Mouse (Mus musculus) gastrocnemius, postnatal 25 days (tissue): Measurements from ENCODE around the gene Nthl1. TPM values are rescaled to one million over a fixed set of nuclear protein-coding genes. Genes with fewer than 3 reads are reported as not detected.
A peak's percentile ranks its signal among the peaks of the same experiment; 100 is the strongest.

Experiments used
- DNase-seq: peaks from one replicate; pipeline ENCODE4 v3.0.0; 2022
- long read RNA-seq, 2 experiments: library from polyadenylated mRNA; stranded (forward); transcript quantifications; one replicate each; pipeline ENCODE4 v2.0.0; 2021
- total RNA-seq, 2 experiments: library from RNA; stranded (reverse); gene quantifications; 1 replicate in 1 of 2; 2 replicates in 1 of 2; pipeline ENCODE4 v1.2.3; 2021

Nthl1 gene
- 1 to 10 TPM; 2.6 to 4.2 TPM for total RNA-seq
- long read RNA-seq, experiment 1, partial matches to known transcripts = 0 of 4 reads
- long read RNA-seq, experiment 1, other reads (novel, unspliced or antisense) = 2 of 4 reads
- long read RNA-seq, experiment 2, partial matches to known transcripts = 0 of 2 reads
- long read RNA-seq, experiment 2, other reads (novel, unspliced or antisense) = 0 of 2 reads

DNA sequence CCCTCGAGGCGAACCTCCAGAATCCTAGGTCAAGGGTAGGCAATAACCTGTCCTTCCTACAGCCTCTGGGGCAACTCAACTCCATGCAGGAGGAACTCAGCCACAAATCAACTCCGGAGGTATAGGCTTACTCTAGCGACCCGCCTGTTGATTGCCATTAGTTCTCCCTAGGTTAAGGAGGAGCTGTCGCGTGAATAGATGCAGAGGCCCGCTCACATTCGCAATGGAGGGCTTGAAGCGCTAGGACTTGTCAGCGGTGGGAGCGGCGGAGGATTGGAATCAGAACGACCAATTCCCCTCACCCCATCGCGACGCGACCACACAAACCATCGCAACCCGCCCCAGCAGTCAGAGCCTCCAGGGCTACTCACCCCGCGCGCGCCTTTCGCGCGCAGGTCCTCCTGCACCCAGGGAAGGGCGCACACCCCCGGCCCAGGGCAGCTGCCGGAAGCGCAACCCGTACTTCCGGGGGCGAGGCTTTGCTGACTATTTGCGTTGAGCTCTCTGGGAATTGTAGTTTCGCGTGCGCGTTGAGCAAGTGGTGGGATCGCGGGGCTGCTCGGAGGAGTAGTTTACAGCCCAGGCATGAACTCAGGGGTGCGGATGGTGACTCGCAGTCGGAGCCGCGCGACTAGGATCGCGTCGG lies at the start of gene Nthl1, which contains the start of gene Tsc2:
Gene Nthl1, plus strand, starts transcription at position 514 of the 646 bp plus-strand sequence.
Gene Tsc2, minus strand, starts transcription at position 464 of the 646 bp plus-strand sequence.
- peak; percentile 82 for DNase-seq

- DNase-seq = no peak
Measured at GRCm38 (mm10) chr17:24583599-24584460, 48.6 kb upstream of the Nthl1 start.

DNA sequence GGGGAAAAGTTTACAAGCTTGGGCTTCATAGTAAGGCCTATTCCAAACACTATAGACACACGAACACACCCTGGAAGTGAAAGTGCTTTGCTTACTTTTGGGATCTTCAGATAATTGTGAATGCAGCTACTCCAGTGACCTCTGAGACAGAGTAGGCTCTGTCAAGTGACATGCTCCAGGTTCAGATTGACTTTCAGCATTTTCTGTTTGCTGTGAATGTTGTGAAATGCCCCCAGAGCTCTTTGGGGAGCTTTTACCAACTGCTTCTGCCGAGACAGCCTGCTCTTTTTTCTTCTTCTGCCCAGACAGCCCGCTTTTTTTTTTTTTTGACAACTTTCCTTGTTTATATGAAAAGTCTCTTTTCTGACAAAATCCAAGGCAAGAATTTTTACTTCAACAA lies 48.0 kb upstream of the Nthl1 start:
- no peak for DNase-seq

DNA sequence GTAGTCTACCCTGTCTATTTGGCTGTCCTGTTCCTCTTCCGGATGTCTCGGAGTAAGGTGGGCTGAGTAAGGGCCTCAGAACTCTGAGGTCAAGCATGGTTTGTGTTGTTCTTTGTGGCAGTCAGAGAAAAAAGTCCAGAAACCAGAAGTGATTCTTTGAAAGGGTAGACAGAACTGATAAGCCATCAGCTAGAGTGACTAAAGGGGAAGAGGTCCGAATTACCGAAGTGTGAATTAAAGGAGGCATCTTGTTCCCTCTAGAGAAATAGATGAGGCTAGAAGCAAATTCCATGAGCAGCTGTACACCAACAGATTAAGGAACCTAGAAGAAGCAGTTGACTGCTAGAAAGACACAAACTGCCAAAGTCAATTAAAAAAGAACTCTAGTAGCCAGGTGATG lies 45.9 kb upstream of the Nthl1 start:
- no peak for DNase-seq

- no peak for DNase-seq
Measured at GRCm38 (mm10) chr17:24590943-24591342, 41.5 kb upstream of the Nthl1 start.

GRCm38 (mm10) chr17:24591695-24592094 lies 40.8 kb upstream of the Nthl1 start:
- DNase-seq = no peak

DNA sequence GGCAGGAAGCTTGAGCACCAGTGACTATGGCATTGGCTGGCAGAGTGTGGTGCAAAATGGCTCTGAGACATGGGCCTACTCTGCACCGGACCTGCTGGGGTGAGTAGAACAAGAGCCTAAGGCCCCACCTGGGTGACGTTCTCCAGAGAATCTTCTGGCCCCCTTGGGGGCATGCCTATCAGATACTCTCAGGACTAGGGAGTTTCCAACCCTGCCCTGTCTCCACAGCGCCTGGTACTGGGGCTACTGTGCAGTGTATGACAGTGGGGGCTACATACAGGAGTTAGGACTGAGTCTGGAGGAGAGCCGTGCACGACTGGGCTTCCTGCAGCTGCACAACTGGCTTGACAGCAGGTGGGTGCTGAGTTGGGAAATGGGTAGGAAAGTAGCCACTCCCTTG lies 39.2 kb upstream of the Nthl1 start:
- DNase-seq = no peak

- DNase-seq = no peak
Measured at GRCm38 (mm10) chr17:24593992-24594890, 38.2 kb upstream of the Nthl1 start.

GRCm38 (mm10) chr17:24595126-24596072 lies 37.1 kb upstream of the Nthl1 start:
- no peak for DNase-seq

- DNase-seq = no peak
Measured at GRCm38 (mm10) chr17:24596073-24596466, 36.4 kb upstream of the Nthl1 start.

DNA sequence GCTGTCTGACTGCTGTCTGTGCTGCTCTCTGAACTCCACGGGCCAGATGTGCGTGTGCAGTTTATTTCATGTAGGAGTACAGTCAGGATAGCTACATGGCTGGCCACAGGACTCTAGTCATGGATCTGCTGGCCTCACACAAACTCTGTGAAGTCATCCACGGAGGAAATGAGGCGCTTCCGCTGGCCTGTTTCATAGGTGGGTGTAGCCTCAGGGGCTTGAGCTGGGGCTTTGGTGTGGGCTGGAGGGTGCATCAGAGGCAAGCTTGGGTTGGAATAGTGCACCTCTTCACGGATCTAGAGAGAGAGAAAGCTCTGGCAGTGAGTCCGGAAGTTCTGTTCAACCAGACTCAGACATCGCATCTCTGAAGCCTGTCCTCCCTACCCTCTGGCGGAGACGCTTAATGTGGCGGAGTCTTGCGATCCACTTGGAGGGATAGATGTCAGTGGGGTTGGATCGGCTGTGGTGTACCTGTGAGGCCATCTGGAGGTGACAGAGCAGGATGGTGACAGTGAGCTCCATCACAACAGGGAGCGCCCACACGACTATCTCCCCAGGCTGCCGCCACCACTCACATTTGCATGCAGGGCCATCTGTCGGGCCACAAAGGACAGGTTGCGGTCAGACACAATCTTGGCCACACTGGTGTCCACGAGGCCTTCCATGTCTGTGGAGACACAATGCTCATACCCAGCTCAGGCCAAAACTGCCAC lies 35.9 kb upstream of the Nthl1 start:
- no peak for DNase-seq

DNA sequence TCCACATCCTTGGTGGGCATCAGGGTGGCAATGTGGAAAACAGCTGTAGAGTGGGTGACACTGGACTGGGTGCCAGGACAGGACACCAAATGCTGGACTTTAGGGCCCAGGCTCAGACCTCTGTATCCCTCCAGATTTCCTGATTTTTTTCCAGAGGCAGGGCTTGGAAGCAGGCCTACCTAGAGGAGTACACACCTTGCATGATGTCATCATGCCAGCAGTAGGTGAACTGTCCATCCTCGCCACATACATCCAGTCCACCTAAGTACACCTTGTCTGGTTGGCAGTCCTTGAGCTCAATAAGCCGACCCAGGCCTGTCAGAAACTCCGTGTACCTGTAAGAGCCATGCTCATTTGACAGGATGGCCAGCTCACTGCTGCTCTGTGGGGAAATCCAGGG lies 34.5 kb upstream of the Nthl1 start:
- DNase-seq = no peak

DNA sequence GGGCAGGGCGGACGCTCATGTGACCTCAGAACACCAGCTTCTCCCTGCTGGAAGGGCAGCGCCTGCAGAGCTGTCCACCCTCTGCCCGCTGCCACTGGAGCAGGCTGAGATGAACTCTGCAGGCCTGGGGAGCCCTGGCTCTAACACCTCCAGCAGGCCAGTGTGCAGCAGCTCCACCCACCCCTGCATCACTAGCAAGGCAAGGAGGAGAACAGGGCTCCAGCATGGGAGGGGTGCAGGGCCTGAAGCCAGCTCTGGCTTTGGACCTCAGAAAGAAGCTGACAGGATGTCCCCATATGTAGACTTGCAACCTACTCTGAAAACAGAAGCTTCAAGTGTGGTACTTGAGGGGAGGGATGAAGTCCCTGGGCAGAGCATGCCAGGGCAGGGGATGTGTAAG lies 32.0 kb upstream of the Nthl1 start:
- DNase-seq = no peak

DNA sequence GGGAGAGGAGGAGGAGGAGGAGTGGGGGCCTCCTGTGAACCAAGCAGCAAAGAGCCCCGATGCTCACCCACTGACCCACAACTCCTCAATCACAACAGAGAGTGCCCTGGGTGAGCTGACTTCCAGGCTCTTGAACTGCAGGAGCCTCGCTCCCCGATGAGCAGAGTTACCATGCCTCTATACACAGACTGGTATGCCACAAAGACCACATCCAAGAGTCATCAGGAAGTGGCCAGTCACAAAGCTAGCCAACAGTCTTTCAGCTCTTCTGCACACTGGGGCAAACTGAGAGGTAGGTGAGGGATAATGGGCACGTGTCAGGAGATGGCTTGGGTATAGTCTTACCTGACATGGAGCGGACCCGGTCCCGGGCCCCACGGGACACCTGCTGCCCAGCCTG lies 28.5 kb upstream of the Nthl1 start:
- no peak for DNase-seq

GRCm38 (mm10) chr17:24604557-24604956 lies 27.9 kb upstream of the Nthl1 start:
- no peak for DNase-seq

DNA sequence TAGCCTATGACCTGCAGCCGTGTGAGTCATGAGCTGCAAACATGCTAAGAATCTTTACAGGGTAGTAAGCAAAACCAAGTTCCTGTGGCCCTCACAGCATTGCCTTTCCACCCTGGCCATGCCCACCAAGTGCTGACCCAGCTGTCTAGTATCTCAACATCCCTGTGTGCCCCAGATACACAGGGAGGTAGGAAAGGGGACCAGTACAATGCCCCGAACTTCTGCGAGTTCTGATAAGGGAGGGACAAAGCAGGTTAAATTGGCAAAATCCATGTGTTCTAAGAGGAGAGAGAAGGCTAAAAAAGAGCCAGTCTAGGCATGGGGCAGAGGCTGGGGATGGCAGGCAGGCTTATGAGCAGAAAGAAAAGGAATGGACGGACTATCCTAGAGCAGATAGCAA lies 24.1 kb upstream of the Nthl1 start:
- no peak for DNase-seq

- DNase-seq = no peak
Measured at GRCm38 (mm10) chr17:24608874-24609273, 23.6 kb upstream of the Nthl1 start.

GRCm38 (mm10) chr17:24610711-24611110 lies 21.8 kb upstream of the Nthl1 start:
- DNase-seq = no peak

- no peak for DNase-seq
Measured at GRCm38 (mm10) chr17:24617561-24618194, 14.8 kb upstream of the Nthl1 start.

DNA sequence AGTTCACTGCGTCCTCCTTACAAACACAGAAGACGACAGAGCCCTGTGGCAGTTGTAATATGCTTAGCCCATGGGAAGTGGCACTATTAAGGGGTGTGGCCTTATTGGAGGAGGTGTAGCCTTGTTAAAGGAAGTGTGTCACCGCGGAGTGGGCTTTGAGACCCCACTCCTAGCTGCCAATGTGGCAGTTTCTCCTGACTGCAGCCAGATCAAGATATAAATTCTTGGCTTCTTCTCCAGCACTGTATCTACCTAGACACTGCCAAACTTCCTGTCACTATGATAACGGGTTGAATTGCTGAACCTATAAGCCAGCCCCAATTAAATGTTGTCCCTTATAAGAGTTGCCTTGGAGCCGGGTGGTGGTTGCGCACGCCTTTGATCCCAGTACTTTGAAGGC lies 7.0 kb upstream of the Nthl1 start:
- DNase-seq = no peak
